Mouse (Mus musculus) adipocyte (in vitro differentiated cells): ENCODE data around the gene Frmpd3.

Source experiments
- DNase-seq: peaks from one replicate; pipeline ENCODE4 v3.0.0-alpha.2; 2016; ENCODE audit warnings: low spot score

The Frmpd3 gene

GRCm38 (mm10) chrX:140456279-140456731 is 114.2 kb downstream of the Frmpd3 start, which contains the start of gene Prps1:
Gene Prps1, plus strand, starts transcription at chrX:140456613.
- peak; percentile 93 for DNase-seq

GRCm38 (mm10) chrX:140456751-140457491 is 114.9 kb downstream of the Frmpd3 start:
- peak; percentile 14 for DNase-seq

DNA sequence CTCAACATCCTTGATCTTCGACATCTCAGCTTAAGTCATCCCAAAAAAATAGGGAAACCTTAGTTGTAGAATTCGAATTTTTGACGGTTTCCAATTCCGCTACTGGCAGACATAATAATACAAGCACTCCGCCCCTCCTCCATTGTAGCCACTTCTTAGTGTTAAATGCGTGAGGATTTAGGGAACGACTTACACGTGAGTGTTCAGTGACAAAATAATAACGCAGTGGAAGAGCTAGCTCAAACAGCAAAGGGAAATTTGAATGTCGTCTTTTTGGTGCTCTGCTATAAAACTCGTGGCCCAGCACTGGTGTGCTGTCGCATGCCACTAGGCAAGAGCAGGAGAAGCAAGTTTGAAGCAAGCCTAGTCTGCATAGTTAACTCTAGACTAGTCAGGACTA is 115.4 kb downstream of the Frmpd3 start:
- DNase-seq = no peak

DNA sequence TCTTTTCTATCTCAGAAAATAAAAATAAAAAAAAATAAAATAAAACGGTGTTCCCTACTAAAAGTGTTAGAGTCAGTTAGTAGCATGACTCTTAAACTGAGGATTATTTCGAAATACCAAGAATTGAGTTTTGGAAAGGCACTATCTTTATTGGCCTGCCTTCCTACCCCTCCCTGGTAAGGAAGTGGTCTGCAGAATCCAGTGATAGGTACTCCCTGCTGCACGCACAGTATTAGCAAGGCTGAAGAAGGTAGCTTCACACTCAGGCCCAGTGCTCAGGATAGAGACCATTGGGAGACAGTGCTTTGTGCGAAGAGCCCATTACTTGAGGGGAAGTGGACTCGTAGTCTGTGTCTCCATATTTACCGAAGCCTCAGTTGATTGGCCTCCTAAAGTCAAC is 136.2 kb downstream of the Frmpd3 start:
- no peak for DNase-seq

DNA sequence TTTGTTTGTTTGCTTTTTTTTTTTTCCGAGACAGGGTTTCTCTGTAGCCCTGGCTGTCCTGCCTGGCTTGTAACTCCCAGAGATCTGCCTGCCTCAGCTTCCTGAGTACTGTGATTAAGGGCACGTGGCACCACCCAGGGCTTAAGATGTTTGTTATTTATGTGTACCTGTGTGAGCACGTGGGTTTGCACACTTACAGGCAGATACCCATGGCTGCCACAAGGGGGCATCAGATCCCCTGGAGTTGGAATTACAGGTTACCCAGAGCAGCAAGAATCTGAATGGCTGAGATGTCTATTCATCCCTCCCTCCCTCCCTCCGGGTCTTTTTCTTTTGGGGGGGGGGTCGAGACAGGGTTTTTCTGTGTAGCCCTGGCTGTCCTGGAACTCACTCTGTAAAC is 137.1 kb downstream of the Frmpd3 start:
- DNase-seq = peak; percentile 42
